Mouse (Mus musculus): ENCODE measurements around the gene Ankrd27. TPM values are rescaled to one million over a fixed set of nuclear protein-coding genes. Genes with fewer than 3 reads are reported as not detected.
A peak's percentile ranks its signal among the peaks of the same experiment; 100 is the strongest.

Gene Ankrd27
- polyA plus RNA-seq, 1 experiment from 2014 or later, result 41.6 TPM

DNA sequence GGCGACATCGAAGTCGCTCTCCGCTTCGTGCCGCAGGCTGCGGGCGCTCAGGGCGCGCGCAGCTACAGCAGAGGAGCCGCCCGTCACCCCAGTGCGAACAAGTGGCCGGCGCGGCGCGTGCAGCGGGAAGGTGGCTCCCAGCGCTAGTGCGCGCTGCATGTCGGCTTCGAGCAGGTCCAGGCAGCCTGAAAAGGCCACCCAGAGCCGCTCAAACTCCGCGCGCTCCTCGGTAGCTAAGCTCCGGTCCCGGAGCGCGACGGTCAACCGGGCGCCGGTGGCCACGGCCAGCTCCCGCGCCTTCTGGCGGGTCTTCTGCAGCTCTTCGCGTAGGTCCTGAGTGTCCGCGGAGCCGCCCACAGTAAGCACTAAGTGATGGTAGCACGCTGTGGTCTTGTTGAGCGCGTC, 1.3 kb upstream of the Ankrd27 start:
- WGBS, result under 1% methylated on average over 50 of the region's 50 CpGs
- Histone ChIP-seq H3K4me1 (replicated peaks) (peaks cover 26% of the 10 kb centered on the region), H3K36me3 (no peaks in the 10 kb centered on the region), H3K27me3 (peaks cover 31% of the 10 kb centered on the region), H3K4me2 (peak overlapping the region; percentile 99), H3K9me3 (peaks cover 3% of the 10 kb centered on the region; the same call in 1 of the 2 replicates), H3K27ac (no peak overlapping the region), H3K9ac (replicated peaks) (peak overlapping the region; percentile 58), H3K4me3 (replicated peaks) (peak overlapping the region; percentile 87)
- ATAC-seq (ENCODE audit: insufficient number of reproducible peaks, insufficient read depth, low FRiP score, low TSS enrichment, low read depth), result no peak

DNA sequence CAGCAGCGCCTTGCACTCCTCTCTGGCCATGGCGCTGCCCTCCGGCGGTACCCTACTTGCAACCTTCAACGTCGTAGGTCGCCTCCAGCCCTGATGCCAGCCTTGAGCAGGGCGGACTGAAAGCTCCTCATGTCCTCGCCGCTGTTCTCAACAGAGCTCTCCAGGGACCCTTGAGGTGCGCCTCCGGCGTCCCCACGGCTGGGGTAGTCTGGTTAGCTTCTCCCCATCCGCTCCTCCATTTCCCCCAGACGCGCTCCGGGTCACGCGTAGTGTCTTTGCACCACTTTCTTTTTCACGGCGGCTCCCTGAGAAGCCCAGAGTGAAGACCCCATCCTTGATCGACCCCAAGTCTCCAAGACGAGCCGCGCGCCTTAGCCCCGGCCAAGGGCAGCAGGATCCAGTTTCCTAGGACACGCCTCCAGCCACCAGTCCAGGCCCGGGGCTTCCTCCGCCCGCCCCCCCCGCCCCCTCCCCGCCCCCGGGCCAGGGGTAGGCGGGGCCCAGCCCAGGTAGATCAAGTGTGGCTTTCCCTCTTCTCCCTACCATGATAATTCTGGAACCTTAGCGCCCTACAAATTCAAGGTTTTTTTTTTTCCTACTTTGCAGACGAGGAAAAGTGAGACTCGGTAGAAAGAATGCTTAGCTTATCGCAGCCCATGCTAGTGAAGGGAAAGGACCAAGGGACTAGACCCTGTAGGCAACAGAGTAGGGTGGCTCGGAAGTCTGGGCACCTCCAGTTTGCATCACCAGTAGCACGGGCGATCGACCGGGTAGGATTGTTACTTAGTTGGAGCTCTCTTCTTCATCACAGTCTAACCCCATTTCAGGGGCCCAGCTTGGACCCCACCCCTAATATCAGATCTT, 621 bp upstream of the Ankrd27 start, which contains the start of gene Rgs9bp:
TSS of gene Rgs9bp (minus strand) at position 392 of the 864 bp plus-strand sequence.
- WGBS, result under 1% methylated on average over 45 of the region's 45 CpGs
- peaks cover 26% of the 10 kb centered on the region for H3K4me1 ChIP-seq (replicated peaks)
- peak; percentile 66 for ATAC-seq (ENCODE audit: insufficient number of reproducible peaks, insufficient read depth, low FRiP score, low TSS enrichment, low read depth)
- 0 out of 2 replicates have a peak, but pooled peaks cover 3% of the 10 kb centered on the region for H3K9me3 ChIP-seq
- H3K9ac ChIP-seq (replicated peaks), result peak within 1 kb of the TSS; percentile 83
- peaks cover 31% of the 10 kb centered on the region for H3K27me3 ChIP-seq
- H3K4me2 ChIP-seq, result peak within 1 kb of the TSS; percentile 99
- peak within 1 kb of the TSS; percentile 87 for H3K4me3 ChIP-seq (replicated peaks)
- H3K36me3 ChIP-seq, result no peaks in the 10 kb centered on the region
- H3K27ac ChIP-seq, result peak within 1 kb of the TSS; percentile 80

- peaks cover 4% of the 10 kb centered on the region for H3K36me3 ChIP-seq
- H3K27me3 ChIP-seq, result peaks cover 31% of the 10 kb centered on the region
- peak overlapping the region; percentile 80; the same call in 1 of the 2 replicates for H3K27ac ChIP-seq
- H3K4me1 ChIP-seq (replicated peaks), result peaks cover 42% of the 10 kb centered on the region
- 23% methylated on average over 15 of the region's 15 CpGs for WGBS
- peak overlapping the region; percentile 83 for H3K9ac ChIP-seq (replicated peaks)
- 0 out of 2 replicates have a peak, but pooled peaks cover 3% of the 10 kb centered on the region for H3K9me3 ChIP-seq
- peak overlapping the region; percentile 99 for H3K4me2 ChIP-seq
- H3K4me3 ChIP-seq (replicated peaks), result peak overlapping the region; percentile 87
- ATAC-seq (ENCODE audit: insufficient number of reproducible peaks, insufficient read depth, low FRiP score, low TSS enrichment, low read depth), result no peak
These were observed 932 bp downstream of the Ankrd27 start for GRCm38 (mm10) chr7:35586906-35587445.

DNA sequence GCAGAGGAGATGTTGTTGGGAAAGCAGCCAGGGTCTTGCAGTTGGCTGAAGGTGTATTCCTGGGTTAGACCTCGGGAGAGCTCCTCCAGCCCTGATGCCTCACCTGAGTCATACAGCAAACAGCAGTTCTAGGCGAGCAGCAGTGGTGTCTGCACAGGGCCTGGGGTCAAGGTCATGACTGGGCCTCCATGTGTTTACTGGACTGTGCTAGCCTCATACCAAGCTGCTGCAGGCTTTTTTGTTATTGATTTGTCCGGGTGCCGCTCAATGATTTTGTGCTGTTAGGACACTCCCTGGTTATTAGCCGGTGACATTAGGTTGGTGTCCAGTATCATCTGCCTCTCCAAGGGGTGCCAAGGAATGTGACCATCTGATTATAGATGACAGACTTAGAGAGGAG, 1.7 kb downstream of the Ankrd27 start:
- Histone ChIP-seq H3K4me1 (replicated peaks) (peaks cover 43% of the 10 kb centered on the region), H3K36me3 (peaks cover 12% of the 10 kb centered on the region), H3K9ac (replicated peaks) (no peak overlapping the region), H3K27me3 (peaks cover 24% of the 10 kb centered on the region), H3K4me2 (peak overlapping the region; percentile 99), H3K9me3 (0 out of 2 replicates have a peak, but pooled peaks cover 1% of the 10 kb centered on the region), H3K4me3 (replicated peaks) (no peak overlapping the region), H3K27ac (no peak overlapping the region)
- no peak for ATAC-seq (ENCODE audit: insufficient number of reproducible peaks, insufficient read depth, low FRiP score, low TSS enrichment, low read depth)
- 78% methylated on average over 5 of the region's 5 CpGs for WGBS

DNA sequence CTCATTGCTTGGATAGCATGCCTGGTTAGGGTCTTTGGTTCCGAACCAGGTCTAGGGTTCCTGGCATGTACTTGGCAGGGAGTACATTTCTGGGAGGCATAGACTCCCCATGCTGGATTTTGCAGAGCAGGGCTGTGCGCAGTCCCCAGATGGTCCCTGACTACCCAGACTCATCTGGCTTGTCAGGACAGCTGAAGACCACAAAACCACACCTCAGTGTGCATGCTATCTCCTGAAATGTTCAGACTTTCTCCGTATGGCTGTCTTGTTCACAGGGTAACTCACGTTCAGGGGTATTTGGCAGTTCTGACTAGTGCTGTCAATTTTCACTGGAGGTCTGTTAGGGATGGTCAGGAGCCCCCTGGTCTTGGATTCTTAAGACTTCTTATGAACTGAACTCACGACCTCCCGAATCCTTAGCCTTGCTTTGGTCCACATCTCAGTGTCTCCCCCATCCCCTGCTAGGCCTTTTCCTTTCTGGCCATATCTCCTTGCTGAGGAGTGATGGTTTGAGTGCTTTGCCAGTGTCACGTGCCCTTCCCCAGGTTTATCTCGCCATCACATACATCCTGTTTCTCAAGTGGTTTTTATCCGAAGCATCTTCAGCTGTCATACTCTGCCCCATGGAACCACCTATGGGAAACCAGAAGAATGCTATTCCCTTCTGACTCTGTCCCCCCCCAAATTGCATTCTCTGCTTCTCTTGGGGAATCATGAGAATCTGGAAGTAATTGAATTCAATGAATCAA, 2.8 kb downstream of the Ankrd27 start:
- H3K27ac ChIP-seq, result no peak overlapping the region
- WGBS, result 89% methylated on average over 9 of the region's 9 CpGs
- no peak overlapping the region for H3K4me3 ChIP-seq (replicated peaks)
- H3K4me1 ChIP-seq (replicated peaks), result peaks cover 41% of the 10 kb centered on the region
- no peak overlapping the region for H3K9ac ChIP-seq (replicated peaks)
- H3K4me2 ChIP-seq, result no peak overlapping the region
- no peaks in the 10 kb centered on the region for H3K9me3 ChIP-seq
- peaks cover 13% of the 10 kb centered on the region for H3K27me3 ChIP-seq
- ATAC-seq (ENCODE audit: insufficient number of reproducible peaks, insufficient read depth, low FRiP score, low TSS enrichment, low read depth), result no peak
- peaks cover 23% of the 10 kb centered on the region for H3K36me3 ChIP-seq

DNA sequence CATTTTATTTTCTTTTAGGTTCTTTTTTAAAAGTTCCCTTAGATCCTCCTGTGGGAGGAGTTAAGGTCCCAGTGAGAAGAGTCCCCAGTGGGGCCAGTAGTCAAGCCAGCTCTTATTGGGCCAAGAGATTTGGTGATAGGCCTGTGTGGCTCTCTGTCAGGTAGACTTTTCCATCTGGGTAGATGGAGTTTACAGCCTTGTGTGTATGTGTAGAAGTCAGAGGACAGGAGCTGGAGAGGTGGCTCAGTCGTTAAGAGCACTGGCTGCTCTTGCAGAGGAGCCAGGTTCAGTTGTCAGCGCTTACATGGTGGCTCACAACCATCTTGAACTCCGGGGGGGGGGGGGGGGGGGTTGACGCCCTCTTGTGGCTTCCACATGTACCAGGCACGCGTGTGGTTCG, 3.4 kb downstream of the Ankrd27 start:
- Histone ChIP-seq H3K4me1 (replicated peaks) (peaks cover 35% of the 10 kb centered on the region), H3K4me2 (no peak overlapping the region), H3K36me3 (peaks cover 27% of the 10 kb centered on the region), H3K9ac (replicated peaks) (no peak overlapping the region), H3K27ac (no peak overlapping the region), H3K27me3 (peaks cover 7% of the 10 kb centered on the region), H3K9me3 (no peaks in the 10 kb centered on the region), H3K4me3 (replicated peaks) (no peak overlapping the region)
- 71% methylated on average over 7 of the region's 7 CpGs for WGBS
- no peak for ATAC-seq (ENCODE audit: insufficient number of reproducible peaks, insufficient read depth, low FRiP score, low TSS enrichment, low read depth)

DNA sequence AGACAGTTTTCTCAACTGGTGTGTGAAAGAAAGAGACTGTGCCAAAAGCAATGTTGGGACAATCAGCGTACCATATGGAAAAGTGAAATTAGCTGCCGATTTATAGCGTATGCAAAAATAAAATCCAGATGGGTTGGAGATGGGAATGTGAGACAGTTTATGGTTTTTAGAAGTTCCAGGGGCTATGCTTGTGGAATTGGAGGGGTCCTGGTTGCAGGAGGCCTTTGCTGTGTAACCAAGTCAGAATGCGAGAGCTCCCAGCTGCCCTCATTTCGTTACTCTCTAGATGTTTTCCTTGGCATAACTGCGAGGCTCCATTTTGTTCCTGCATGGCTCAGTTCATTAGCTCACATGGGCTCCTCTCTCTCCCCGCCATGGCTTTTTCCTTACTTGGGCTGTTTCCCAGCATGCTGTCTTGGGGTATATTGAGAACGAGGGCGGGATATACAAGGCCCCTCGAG, 4.7 kb downstream of the Ankrd27 start:
- ATAC-seq (ENCODE audit: insufficient number of reproducible peaks, insufficient read depth, low FRiP score, low TSS enrichment, low read depth), result no peak
- Histone ChIP-seq H3K9ac (replicated peaks) (no peak overlapping the region), H3K27ac (peak overlapping the region; percentile 87)

DNA sequence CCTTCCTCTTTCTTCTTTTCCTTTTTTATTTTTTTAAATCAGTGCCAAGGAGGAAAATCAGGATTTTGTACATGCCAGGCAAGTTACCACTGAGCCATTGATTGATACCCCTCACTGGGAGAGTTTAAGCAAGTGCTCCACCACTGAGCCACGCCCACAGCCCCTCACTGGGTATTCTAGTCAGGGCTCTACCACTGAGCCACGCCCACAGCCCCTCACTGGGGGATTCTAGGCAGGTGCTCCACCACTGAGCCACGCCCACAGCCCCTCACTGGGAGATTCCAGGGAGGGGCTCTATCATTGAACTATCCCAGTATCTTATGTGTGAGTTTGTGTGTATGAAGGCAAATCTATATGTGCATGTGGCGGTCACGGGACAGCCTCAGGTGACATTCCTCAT, 8.3 kb downstream of the Ankrd27 start:
- Histone ChIP-seq H3K4me1 (replicated peaks) (peaks cover 17% of the 10 kb centered on the region), H3K27ac (no peak overlapping the region), H3K9me3 (no peaks in the 10 kb centered on the region), H3K36me3 (peaks cover 55% of the 10 kb centered on the region), H3K4me2 (no peak overlapping the region), H3K9ac (replicated peaks) (no peak overlapping the region), H3K4me3 (replicated peaks) (no peak overlapping the region), H3K27me3 (no peaks in the 10 kb centered on the region)
- ATAC-seq (ENCODE audit: insufficient number of reproducible peaks, insufficient read depth, low FRiP score, low TSS enrichment, low read depth), result no peak
- 85% methylated on average over 5 of the region's 5 CpGs for WGBS

More for the DNA sequence above, 4.7 kb downstream of the Ankrd27 start:
- Histone ChIP-seq H3K9me3 (no peaks in the 10 kb centered on the region), H3K27me3 (no peaks in the 10 kb centered on the region), H3K36me3 (peaks cover 38% of the 10 kb centered on the region), H3K4me2 (no peak overlapping the region), H3K4me1 (replicated peaks) (peaks cover 31% of the 10 kb centered on the region), H3K4me3 (replicated peaks) (no peak overlapping the region)
- WGBS, result 52% methylated on average over 10 of the region's 10 CpGs

GRCm38 (mm10) chr7:35599492-35599891, 13.4 kb downstream of the Ankrd27 start:
- WGBS, result 96% methylated on average over 9 of the region's 9 CpGs
- ATAC-seq (ENCODE audit: insufficient number of reproducible peaks, insufficient read depth, low FRiP score, low TSS enrichment, low read depth), result no peak

GRCm38 (mm10) chr7:35600031-35600430, 14.0 kb downstream of the Ankrd27 start:
- H3K27me3 ChIP-seq, result no peaks in the 10 kb centered on the region
- no peak overlapping the region for H3K4me2 ChIP-seq
- H3K4me1 ChIP-seq (replicated peaks), result no peaks in the 10 kb centered on the region
- no peak overlapping the region for H3K4me3 ChIP-seq (replicated peaks)
- 84% methylated on average over 10 of the region's 10 CpGs for WGBS
- ATAC-seq (ENCODE audit: insufficient number of reproducible peaks, insufficient read depth, low FRiP score, low TSS enrichment, low read depth), result no peak
- peaks cover 63% of the 10 kb centered on the region for H3K36me3 ChIP-seq
- no peak overlapping the region for H3K27ac ChIP-seq
- no peak overlapping the region for H3K9ac ChIP-seq (replicated peaks)
- no peaks in the 10 kb centered on the region for H3K9me3 ChIP-seq

More at GRCm38 (mm10) chr7:35599492-35599891, 13.4 kb downstream of the Ankrd27 start:
- no peak overlapping the region for H3K4me2 ChIP-seq
- H3K9ac ChIP-seq (replicated peaks), result no peak overlapping the region
- peaks cover 67% of the 10 kb centered on the region for H3K36me3 ChIP-seq
- H3K4me1 ChIP-seq (replicated peaks), result no peaks in the 10 kb centered on the region
- H3K4me3 ChIP-seq (replicated peaks), result no peak overlapping the region
- H3K27ac ChIP-seq, result no peak overlapping the region
- no peaks in the 10 kb centered on the region for H3K27me3 ChIP-seq
- H3K9me3 ChIP-seq, result no peaks in the 10 kb centered on the region

DNA sequence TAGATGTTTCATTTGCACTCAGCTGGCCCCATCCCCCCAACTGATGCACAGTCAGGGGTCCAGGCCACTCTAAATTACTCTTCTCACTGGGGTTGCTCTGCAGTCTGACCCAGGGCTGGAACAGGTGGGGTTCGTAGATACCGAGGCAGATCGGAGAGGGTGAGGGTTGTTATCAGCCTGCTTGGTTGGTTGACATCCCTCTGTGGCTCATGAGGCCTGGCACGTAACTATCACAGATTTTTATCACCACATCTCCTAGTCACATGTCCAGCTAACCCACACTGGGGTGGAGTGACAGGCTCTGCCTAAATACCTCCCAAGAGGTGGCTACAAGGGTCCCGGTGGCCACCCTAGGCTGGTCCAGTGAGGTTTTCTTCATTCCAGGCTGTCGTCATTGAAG, 15.1 kb downstream of the Ankrd27 start:
- 91% methylated on average over 6 of the region's 6 CpGs for WGBS
- Histone ChIP-seq H3K4me3 (replicated peaks) (no peak overlapping the region), H3K36me3 (peaks cover 53% of the 10 kb centered on the region)

More for the DNA sequence above, 15.1 kb downstream of the Ankrd27 start:
- no peaks in the 10 kb centered on the region for H3K27me3 ChIP-seq
- H3K27ac ChIP-seq, result no peak overlapping the region
- H3K9me3 ChIP-seq, result no peaks in the 10 kb centered on the region
- ATAC-seq (ENCODE audit: insufficient number of reproducible peaks, insufficient read depth, low FRiP score, low TSS enrichment, low read depth), result no peak
- no peak overlapping the region for H3K9ac ChIP-seq (replicated peaks)
- no peaks in the 10 kb centered on the region for H3K4me1 ChIP-seq (replicated peaks)
- no peak overlapping the region for H3K4me2 ChIP-seq

Measured in limb, embryonic 12.5 days (tissue).